Mouse (Mus musculus): Measurements from ENCODE around the gene Myh13. TPM values are rescaled to one million over a fixed set of nuclear protein-coding genes. Genes with fewer than 3 reads are reported as not detected.

The Myh13 gene
- polyA plus RNA-seq, 1 experiment = not detected

GRCm38 (mm10) chr11:67384653-67385052 is 63.2 kb downstream of the Myh13 start:
- Histone ChIP-seq H3K4me3 (ENCODE audit: insufficient read depth, low read length) (no peak overlapping the region), H3K4me1 (ENCODE audit: control insufficient read depth, insufficient read depth, low read length) (peaks cover under 1% of the 10 kb centered on the region; the same call in 1 of the 2 replicates), H3K27ac (ENCODE audit: insufficient read depth, low read depth, low read length) (no peak overlapping the region)
- TF ChIP-seq POLR2A (IDR thresholded peaks at IDR 0.05; ENCODE audit: borderline replicate concordance, low read depth, low read length) = no peak
- no peak for TF ChIP-seq CTCF (IDR thresholded peaks at IDR 0.05; ENCODE audit: low read depth, low read length)

- Histone ChIP-seq H3K4me1 (ENCODE audit: control insufficient read depth, insufficient read depth, low read length) (peaks cover 8% of the 10 kb centered on the region), H3K27ac (ENCODE audit: insufficient read depth, low read depth, low read length) (no peak overlapping the region), H3K4me3 (ENCODE audit: insufficient read depth, low read length) (no peak overlapping the region)
- TF ChIP-seq CTCF (IDR thresholded peaks at IDR 0.05; ENCODE audit: low read depth, low read length) (no peak), POLR2A (IDR thresholded peaks at IDR 0.05; ENCODE audit: borderline replicate concordance, low read depth, low read length) (no peak)
Observed at GRCm38 (mm10) chr11:67386815-67387415, 65.5 kb downstream of the Myh13 start.

GRCm38 (mm10) chr11:67390679-67391384 is 69.4 kb downstream of the Myh13 start:
- Histone ChIP-seq H3K4me1 (ENCODE audit: control insufficient read depth, insufficient read depth, low read length) (peaks cover 8% of the 10 kb centered on the region), H3K4me3 (ENCODE audit: insufficient read depth, low read length) (no peak overlapping the region), H3K27ac (ENCODE audit: insufficient read depth, low read depth, low read length) (no peak overlapping the region)
- TF ChIP-seq POLR2A (IDR thresholded peaks at IDR 0.05; ENCODE audit: borderline replicate concordance, low read depth, low read length) (no peak), CTCF (IDR thresholded peaks at IDR 0.05; ENCODE audit: low read depth, low read length) (no peak)

DNA sequence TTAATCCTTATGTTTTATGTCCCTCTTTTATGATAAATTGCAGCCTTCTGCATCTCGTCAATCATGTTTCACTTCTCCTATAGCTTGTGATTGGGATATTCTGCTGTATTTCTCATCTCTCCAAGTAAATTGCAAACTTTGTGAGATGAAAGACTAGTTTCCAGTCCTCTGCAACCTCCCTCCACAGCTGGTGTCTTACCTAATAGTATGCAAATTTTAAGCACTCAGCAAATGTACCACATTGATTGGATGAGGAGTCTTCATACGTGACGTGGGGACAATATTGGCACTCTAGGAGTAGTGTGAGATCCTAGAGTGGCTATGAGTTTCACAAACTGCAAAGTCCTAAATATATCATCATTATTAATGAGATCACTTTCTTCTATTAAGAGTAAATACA is 70.9 kb downstream of the Myh13 start:
- H3K4me3 ChIP-seq (ENCODE audit: insufficient read depth, low read length) = no peak overlapping the region
- H3K4me1 ChIP-seq (ENCODE audit: control insufficient read depth, insufficient read depth, low read length) = peaks cover 8% of the 10 kb centered on the region
- TF ChIP-seq CTCF (IDR thresholded peaks at IDR 0.05; ENCODE audit: low read depth, low read length) (no peak), POLR2A (IDR thresholded peaks at IDR 0.05; ENCODE audit: borderline replicate concordance, low read depth, low read length) (no peak)
- no peak overlapping the region for H3K27ac ChIP-seq (ENCODE audit: insufficient read depth, low read depth, low read length)

DNA sequence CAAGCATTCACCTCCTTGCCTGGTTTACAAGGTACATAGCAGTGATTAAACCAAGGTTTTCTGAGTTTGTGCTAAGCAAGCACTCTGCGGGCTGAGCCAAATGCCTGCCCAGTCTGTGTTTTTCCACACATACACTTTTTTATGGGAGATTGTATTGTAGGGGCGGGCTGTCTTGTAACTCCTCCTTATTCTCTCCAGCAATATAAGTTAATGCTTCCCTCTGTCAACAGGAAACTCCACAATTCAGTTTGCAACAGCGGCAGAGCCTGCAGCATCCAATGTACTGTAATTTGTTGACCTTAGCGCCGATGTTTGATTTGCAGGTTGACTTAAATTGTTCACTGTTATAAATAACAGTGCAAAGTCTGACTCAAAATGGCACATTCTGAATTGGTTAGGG is 79.5 kb downstream of the Myh13 start:
- Histone ChIP-seq H3K4me1 (ENCODE audit: control insufficient read depth, insufficient read depth, low read length) (peaks cover 3% of the 10 kb centered on the region), H3K27ac (ENCODE audit: insufficient read depth, low read depth, low read length) (no peak overlapping the region), H3K4me3 (ENCODE audit: insufficient read depth, low read length) (no peak overlapping the region)
- no peak for TF ChIP-seq POLR2A (IDR thresholded peaks at IDR 0.05; ENCODE audit: borderline replicate concordance, low read depth, low read length)
- no peak for TF ChIP-seq CTCF (IDR thresholded peaks at IDR 0.05; ENCODE audit: low read depth, low read length)

DNA sequence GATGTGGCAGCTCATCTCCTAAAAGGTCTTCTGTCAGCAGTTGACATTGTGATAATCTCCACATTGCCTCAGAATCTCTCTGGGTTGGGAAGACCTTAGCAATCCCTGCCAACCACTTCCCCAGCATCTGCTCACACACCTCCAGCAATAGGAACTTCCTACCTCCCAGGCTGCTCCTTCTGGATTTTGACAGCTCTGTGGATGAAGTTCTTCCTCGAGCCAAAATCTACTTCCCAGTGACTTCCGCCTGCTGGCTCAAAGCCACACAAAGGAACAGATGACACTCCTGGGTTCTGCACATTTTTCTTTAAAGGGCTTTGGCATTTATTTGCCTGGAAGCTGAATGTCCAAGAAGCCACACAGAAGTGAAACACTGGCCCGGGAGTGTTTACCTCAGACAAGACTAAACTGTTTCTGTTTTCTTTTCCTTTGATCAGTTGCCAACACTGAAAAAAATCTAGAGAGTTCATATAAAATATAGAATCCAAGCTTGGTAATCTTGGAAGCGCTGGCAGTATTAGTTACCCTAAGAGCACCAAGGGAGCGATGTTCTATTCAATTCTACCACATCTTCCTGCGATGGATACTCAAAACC is 93.0 kb downstream of the Myh13 start:
- TF ChIP-seq CTCF (IDR thresholded peaks at IDR 0.05; ENCODE audit: low read depth, low read length) (no peak), POLR2A (IDR thresholded peaks at IDR 0.05; ENCODE audit: borderline replicate concordance, low read depth, low read length) (no peak)
- Histone ChIP-seq H3K4me3 (ENCODE audit: insufficient read depth, low read length) (no peak overlapping the region), H3K4me1 (ENCODE audit: control insufficient read depth, insufficient read depth, low read length) (peaks cover 6% of the 10 kb centered on the region), H3K27ac (ENCODE audit: insufficient read depth, low read depth, low read length) (no peak overlapping the region)

Other genes with a start within 250 kb of the Myh13 start
- gene Myh3, start 243.4 kb upstream of the Myh13 start, polyA plus RNA-seq (2012; ENCODE audit: insufficient read depth, insufficient read length, missing spikeins) = not detected in 2 replicates
- gene Myh2, start 150.6 kb upstream of the Myh13 start, polyA plus RNA-seq (2012; ENCODE audit: insufficient read depth, insufficient read length, missing spikeins) = not detected in 2 replicates
- 0.25 and 0.29 TPM in 2 replicates for gene Myh1, start 121.6 kb upstream of the Myh13 start, polyA plus RNA-seq (2012; ENCODE audit: insufficient read depth, insufficient read length, missing spikeins)
- 0.27 and 0.41 TPM in 2 replicates for gene Myh4, start 83.6 kb upstream of the Myh13 start, polyA plus RNA-seq (2012; ENCODE audit: insufficient read depth, insufficient read length, missing spikeins)
- gene Myh8, start 44.5 kb upstream of the Myh13 start, polyA plus RNA-seq (2012; ENCODE audit: insufficient read depth, insufficient read length, missing spikeins) = not detected in 2 replicates
- 315 and 355 TPM in 2 replicates for gene Gas7, start 133.8 kb downstream of the Myh13 start, polyA plus RNA-seq (2012; ENCODE audit: insufficient read depth, insufficient read length, missing spikeins)

All from bone marrow macrophage, adult 2 months (primary cell).